Mouse (Mus musculus) cerebellum, adult (tissue): ENCODE results near the gene Hes1.
"Not testable (repeated sequence)": the region's sequence is repeated elsewhere in the genome, so short reads cannot be mapped to it uniquely, and the experiment has no call there.

ENCODE experiments used
- ATAC-seq: cut with Nextera tagmentation; 2 replicates; pipeline ENCODE4 v1.9.2; 2017; ENCODE audit warnings: mild to moderate bottlenecking, moderate library complexity, mixed read lengths; ENCODE audit not compliant: insufficient number of reproducible peaks, low FRiP score, low TSS enrichment

Hes1 gene

DNA sequence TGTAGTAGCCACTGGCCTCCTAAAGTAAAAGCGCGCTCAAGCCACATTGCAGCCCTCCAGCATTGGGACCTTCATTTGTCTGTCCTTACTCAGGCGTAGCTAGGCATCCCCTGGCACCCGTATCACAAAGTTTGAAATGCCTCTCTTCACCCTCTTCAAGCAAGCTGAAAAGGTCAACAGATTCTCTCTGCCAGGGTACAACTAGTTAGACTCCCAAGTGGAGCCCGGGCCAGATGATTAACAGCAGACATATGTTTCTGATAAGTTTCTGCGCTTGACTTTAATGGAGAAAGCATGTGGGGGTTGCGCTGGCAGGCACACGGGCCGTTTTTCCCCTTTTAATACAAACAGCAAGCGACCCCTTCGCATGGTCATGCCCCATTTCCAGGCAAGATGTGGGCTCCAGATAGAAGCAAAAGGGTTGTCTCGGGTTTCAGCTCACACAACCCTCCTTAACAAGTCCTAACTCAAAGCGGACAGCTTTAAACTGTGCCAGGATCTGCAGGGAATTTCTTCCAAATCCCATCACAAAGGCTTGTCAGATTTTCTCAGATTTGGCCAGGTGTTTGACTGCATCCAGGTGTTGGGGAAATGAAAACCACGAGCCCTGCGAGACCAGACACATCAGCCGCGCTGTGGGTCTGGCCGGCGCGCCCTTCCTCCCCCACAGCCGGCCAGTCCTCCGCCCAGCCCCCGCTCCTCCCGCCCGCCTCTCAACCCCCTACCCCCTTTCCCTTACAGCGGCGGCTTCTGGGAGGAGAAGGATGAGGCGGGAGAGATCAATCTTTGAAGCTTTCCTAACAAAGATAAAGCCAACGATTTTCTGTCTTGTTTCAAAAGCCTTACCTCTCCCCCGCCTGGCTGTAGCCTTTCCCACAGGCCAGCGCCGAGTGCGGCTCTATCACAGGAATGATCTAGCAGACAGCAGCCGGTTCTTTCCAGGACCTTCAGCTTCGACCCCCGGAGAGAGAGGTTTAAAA is 4.1 kb downstream of the Hes1 start:
- no peak for ATAC-seq

DNA sequence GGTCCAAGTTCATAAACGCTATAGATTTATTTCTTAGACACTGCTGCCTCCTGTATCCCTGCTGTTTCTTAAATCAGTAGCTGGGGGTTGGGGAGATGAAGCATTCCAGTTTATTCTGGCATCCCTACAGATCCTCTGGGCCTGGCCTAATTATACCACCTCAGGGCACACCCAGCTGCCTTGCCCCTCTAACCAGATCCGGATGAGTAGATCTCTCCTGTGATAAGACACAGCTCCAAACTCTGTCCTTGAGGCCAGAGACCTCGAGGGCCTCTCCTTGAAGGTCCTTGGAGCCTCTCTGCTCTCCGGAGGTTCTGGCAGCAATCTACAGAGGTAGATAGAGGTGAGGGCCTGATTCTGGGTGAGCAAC is 5.4 kb downstream of the Hes1 start:
- no peak for ATAC-seq

DNA sequence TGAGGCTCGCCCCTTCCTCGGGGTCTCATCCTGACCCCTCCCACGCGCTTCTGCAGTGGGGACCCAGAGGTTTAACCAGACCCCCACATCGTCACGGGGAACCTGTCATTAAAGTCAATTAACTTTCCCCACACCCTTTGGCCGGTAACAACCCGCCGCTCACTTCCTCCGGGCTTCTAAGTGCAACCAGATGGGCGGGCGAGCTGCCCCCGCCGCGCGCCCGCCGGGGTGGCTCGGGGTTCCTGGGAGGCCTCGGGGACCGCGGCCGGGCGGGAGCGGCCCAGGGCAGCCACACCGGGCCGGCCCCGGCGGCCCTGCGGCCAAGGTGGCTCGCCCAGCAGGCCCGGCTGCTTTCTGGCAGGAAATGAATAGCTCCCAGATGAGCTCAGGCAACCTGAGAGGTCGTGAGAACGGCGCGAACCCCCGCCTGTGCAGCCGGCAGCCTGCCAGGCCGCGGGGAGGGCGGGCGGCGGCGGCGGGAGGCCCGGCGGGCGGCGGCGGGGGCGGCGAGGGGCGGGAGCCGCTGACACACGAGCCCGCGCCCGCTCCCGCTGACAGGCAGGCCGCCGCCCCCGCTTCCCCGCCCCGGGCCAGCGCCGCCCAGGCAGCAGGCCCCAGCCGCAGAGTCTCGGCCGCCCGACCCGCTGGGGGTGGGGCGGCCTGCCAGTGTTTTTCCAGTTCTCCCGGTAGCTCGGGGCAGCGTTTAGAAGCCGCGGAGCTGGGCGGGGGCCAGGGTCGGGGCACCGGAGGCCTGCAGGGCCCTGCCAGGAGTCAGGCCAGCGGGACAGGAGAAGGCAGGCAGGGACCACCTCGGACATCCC is 6.0 kb downstream of the Hes1 start:
- ATAC-seq = peak; percentile 34; the same call in 1 of the 2 replicates

DNA sequence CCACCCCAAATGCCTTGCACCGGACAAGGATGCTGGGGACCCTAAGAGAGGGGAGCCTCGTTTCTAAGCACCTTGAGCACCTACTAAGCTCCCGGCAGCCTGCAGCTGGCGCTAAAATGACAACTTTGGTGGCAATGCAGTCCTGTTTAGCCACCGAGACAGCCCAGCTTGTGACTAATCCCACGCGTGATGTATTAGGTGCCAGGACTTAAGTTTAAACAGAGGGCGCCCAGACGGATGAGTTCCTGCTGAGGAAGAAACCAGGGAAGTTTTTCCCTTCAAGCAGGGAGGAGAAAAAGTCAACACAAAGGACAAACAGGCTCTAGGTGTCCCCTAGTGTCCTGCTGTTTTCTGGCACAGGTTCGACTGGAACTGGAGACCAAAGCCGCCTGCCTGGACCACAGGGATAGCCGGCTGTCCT is 6.6 kb downstream of the Hes1 start:
- no peak for ATAC-seq

DNA sequence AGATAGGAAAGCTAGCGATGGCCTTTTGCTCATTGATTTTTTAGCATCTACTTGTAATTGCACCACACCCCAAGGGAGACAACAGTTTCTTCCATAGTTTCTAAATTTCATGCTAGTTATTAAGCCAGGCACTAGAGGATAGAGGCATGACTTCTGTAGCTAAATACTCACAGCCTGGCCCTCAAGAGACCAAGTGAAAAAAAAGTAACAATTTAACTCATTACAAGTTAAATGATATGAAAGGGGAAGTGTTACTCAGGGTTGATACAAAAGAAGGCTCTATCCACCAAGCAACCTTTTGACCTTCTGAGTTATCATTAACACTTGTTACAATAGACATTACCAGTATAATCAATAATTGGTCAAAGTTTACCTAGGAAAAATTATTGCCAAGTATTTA is 9.1 kb downstream of the Hes1 start:
- ATAC-seq = no peak

DNA sequence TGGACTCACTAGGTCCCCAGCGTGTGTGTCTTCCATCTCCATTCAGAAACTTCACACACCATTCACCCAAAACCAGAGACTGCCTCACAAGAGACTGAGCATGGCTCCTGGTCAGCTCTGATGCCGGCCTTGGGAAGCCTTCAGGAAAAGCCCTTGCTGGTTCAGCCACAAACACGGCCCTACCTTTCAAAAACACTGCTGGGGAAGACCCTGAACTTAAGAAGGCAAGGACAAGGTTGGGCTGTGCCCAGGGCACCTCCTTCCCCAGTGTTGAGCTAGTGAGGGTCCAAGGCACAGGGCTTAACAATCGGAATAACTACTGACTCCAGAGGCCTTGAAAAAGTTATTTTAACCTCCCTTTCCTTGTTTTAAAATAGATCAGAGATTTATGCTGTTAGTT is 17.3 kb downstream of the Hes1 start:
- ATAC-seq = no peak

DNA sequence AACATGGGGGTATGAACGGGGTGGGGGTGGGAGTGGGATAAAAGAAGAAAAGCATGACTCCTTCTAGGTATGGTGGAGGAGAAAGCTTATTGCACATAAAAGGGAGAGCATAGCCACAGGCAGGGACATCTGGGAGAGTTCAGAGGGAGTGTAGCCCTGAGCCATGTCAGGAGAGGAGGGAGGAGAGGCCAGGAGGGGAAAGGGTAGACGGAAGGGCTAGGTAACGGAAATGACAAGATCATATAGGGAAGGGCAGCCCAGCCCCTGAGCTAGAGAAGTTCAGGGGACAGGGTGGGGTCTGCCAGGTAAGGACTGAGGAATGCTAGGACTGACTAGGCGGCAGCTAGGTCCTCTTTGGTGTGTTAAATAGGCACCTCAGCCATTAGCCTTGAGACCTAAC is 17.8 kb downstream of the Hes1 start:
- no peak for ATAC-seq

DNA sequence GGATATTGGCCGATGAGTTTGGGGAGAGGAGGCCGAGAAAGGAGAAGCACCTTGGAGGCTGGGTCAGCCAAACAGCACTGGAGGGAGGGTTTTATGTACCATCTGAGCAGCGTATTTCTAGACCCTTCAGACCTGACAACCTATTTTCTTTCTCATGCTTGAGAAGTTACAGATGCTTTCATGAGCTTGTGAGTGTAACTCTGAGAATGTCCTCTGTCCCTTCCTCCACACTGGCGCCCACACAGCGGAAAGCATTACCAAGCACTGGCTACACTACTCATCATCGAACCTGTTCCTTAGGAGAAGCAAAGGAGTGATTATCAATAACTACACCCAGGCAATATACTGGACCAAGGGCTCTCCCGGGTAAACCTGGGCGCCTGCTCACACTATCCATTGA is 18.8 kb downstream of the Hes1 start:
- no peak for ATAC-seq

DNA sequence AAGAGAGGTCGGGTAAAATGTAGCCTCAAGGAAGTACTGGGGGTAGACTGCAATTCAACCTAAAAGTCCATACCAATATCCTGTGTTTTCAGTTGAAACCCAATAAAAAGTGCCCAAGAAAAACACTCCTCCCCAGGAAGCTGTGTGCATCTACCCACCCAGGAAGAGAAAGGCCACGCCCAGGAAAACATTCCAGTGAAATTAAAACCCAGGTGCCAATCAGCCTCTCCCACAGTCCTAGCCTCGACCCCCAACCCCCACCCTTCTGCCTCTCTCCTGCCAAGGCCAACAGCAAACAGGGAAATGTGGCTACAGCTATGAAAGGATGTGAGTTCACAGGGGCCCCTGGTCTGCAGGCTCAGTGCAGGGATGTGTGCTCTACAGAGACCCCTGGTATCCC is 19.4 kb downstream of the Hes1 start:
- ATAC-seq = no peak

DNA sequence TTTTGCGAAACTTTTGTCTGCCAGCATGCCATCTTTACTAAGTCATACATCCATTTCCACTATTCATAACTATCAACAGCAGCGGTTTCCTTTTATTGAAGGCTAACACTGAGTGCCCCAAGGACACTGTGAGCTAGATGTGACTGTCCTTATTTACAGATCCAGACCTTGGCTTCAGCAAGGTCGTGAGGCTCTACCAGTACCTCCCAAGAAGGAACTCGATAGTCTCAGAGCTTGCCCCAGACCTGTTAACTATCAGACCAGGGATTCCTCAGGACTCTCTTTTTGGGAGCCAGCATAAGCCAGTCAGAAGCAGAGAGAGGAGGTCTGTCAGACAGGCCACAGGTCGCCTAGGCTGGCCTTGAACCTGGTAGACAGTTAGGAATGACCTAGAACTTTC is 24.5 kb downstream of the Hes1 start:
- ATAC-seq = no peak

DNA sequence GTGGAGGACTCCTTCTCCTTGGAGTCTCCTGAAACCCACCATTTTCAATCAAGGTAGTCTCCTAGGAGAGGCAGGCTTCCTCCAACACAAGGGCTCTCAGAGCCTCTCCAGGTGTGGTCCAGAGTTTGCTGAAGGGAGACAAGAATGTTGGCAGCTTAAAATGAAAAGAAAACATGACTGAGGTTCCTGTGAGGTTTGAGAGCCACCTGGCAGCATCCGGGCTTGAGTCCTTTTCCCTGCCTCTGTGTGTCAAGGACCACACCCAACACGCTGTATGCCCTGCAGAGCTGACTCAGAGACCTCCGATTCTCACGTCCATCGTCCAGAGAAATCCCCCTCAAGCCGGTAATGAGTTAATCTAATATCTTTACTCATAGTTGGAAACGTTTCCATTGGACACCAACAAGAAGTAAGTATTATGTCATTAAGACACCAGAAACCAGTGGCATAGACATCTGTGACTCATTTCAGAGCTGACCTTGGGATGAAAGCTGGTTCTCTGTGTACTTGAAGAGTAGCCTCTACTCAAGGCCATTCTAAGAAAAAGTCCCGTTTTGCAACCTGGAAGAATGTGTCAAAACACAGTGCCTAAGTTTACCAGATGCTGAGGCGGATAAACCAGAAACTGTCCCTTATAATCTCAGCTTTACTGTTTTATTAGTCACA is 26.1 kb downstream of the Hes1 start:
- ATAC-seq = no peak

DNA sequence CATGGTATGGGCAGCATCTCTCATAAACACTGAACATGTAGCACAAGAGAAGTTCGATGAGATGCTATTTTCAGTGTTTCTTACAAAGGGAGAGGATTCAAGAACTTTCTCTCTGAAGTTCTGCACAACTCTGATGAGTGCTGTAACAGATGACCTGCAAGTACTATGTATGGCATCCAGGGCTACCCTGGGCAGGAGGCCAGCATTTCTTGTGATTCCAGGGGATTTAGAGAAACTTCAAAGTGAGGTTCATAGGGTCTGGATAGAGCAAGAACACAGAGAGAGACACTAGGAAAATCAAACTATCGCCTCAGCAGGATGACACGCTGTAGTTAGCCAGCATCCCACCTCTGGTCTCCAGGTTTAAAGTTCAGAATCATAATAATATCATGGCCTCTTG is 31.9 kb downstream of the Hes1 start:
- no peak for ATAC-seq

DNA sequence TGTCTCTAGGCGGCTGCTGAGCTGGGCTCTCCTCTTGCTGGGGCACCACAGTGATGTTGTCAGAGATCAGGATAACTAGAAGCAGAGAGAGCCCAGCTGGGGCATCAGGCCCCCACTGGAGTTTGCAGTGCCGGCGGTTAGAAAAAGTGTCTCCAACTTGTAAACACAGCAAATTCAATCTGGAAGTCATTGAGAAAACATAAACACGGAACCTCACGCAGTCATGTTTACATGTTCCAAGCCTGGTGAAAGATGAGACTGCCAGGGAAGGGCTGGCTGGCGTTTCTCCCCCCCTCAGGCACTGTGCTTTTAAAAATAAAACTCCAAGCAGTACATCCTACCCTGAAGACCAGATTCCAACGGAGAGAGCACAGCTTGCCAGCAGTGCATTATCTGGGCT is 32.3 kb downstream of the Hes1 start:
- no peak for ATAC-seq

DNA sequence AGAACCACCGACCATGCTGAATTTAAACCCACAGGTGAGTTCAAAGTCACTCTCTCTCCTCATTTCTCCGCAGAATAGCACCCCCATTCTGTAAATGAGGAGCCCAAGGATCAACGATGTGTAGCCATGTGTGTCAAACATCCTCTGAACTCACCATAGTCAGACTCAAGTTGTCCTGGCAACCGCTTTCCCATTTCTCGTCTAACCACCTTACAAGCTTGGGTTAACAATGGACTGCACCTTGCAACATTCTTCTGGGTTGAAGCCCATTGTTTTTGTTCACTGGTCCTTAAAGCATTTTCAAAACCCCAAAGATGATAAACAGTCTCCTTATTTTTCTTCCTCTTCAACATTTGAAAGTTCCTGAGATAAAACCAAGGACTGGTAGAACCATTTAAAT is 34.9 kb downstream of the Hes1 start:
- ATAC-seq = no peak

DNA sequence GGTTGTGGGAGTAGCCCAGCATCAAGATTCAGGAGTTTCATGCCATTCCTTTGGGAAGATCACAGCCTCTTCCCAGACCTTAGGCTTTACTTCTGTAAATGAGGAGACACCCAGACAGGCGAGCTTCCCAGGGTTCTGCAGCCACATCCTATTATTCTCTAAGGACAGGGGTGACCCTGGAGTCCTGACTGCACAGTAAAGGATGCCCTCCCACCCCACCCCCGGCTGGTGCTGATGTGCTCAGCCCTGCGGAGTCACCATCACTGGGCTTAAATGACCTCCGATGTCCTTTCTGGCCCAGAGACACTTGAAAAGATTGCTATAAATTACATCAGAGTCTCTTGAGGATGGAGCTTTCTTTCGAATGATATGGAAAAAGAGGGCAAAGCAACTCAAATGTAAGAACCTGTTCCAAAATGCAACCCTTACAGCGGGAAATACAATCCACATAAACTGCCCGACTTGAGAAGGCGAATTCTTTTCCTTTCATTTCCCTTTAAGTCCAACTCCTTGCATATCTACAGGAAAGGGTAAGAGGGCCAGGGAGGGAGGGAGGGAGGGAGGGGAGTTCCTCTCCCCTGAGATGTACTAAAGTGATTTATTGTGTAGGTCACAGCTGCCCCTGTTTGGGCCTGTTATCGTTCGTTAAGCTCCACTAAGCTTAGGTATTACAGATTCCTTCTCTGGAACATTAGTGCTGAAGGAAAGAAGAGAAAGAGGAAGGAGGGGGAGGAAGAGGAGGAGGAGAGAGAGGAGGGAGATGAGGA is 38.1 kb downstream of the Hes1 start:
- ATAC-seq = no peak

DNA sequence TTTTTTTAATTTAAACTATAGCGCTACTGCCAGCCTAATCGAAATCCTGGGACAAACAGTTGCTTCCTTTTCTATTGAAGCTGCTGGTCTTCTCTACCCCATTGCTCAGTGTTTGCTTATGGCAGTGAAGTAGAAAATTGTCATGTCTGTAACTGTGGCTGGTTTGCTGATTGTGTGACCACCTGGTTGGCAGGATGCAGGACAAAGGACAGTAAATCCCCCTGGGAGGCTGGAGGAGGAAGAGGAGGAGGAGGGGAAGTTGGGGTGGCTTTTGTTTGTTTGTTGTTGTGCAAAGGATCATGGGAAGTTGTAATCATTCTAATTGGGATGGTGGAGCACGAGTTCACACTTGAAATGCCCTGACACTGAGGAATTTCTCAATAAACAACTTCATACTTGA is 38.8 kb downstream of the Hes1 start:
- no peak for ATAC-seq

DNA sequence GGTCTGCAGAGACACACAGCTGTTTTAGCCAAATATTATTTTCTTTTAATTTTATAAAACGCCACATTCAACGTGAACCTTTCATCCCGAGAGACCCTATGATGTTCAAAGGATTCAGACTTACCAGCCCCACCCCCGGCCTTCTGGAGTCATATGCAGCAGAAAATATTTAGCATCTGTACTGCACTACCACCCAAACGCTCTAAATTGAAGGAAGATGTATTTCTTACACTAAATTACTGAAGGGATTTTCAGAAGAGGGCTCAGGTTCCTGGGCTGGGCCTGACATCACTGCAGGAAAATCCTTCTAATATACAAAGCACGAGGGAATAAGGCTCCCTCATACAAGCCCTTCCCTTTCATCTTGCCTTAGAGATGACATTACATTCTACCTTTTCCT is 39.3 kb downstream of the Hes1 start:
- no peak for ATAC-seq

DNA sequence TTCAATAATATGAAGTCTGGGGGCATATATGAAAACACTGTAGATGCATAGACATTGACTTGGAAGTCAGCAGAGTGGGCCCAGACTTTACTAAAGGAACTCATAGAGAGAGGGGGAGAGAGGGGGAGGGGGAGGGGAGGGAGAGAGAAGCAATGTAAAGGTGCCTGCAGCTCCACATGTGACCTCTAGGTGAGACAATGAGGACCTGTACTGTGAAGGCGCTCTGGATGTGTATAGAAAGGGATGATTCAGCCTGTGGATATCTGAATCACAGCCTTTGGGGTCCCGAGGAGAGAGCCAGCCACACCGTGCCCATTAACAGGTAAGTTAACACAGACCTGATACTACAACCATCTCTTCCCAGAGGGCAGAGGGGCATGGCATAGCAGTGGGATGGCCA is 40.2 kb downstream of the Hes1 start:
- ATAC-seq = no peak

DNA sequence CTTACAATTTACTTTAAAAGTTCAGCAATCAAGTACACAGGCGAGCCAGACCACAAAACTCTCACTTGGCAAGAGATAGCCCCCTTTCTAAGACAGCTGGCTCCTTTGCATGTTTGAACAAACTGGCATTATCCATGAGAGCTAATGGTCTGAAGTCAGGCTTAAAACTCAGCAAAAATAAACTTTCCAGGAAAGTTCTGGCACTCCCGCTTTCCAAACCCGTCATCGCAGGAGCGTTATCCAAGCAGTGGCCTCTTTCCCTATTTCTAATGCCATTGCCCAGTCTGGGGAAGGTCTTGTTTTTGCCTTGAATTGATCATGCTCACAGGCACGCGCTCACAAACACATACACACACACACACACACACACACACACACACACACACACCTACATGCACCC is 41.3 kb downstream of the Hes1 start:
- ATAC-seq = no peak

DNA sequence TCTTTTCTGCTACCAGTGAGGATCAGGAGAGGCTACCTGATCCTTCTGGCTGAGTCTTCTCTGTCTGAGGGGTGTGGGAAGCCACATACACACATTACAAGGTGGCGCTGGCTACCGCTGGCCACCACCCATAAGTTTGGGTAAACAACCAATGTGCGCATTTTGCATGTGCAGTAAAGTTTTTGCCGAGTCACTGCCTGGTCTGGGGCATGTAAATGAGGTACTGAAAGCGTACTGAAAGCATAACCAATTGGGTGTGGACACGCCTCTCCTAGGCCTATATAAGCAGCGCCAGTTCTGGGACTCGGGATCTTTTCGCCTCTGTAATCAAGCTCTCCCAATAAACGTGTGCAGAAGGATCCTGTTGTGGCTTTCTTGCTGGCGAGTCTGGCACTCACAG is 44.0 kb downstream of the Hes1 start:
- ATAC-seq = not testable (repeated sequence)
